Mouse (Mus musculus) liver, embryonic 14.5 days (tissue): Measurements from ENCODE around the gene Cobll1. TPM values are rescaled to one million over a fixed set of nuclear protein-coding genes. Genes with fewer than 3 reads are reported as not detected.

ENCODE experiments used
- ATAC-seq: fragments of 200-750 bp; cut with Nextera tagmentation; 2 replicates; pipeline ENCODE4 v1.8.0; 2017; ENCODE audit warnings: moderate number of reproducible peaks, mild to moderate bottlenecking, moderate library complexity; ENCODE audit not compliant: insufficient read depth
- DNase-seq, 3 experiments: peaks; one replicate each; pipeline ENCODE4 v3.0.0-alpha.2; 2012 to 2013; ENCODE audit warnings: low read depth in 3 of 3, low spot score in 3 of 3
- H3K27ac ChIP-seq: fragments of 300-500 bp; sonication (generic); 2 replicates; pipeline ENCODE4 v1.5.1; 2014; ENCODE audit warnings: moderate library complexity, mild to moderate bottlenecking, control low read depth, inconsistent platforms
- H3K27me3 ChIP-seq: fragments of 300-500 bp; sonication (generic); 2 replicates; pipeline ENCODE4 v1.6.1; 2014; ENCODE audit warnings: mild to moderate bottlenecking, low read length, moderate library complexity; ENCODE audit not compliant: control insufficient read depth, insufficient read depth
- H3K36me3 ChIP-seq: fragments of 300-500 bp; sonication (generic); replicated peaks from 2 replicates; pipeline ENCODE4 v1.6.1; 2014; ENCODE audit warnings: low read depth; ENCODE audit not compliant: control insufficient read depth, insufficient read depth
- H3K4me1 ChIP-seq, 2 experiments: fragments of 200-500 bp in 1 of 2; fragments of 300-500 bp in 1 of 2; sonication (generic) in 1 of 2; replicated peaks; 2 replicates each; pipeline ENCODE4 v1.6.1; 2012 to 2014; ENCODE audit warnings: antibody characterized with exemption in 1 of 2, inconsistent platforms in 1 of 2, low read length in 1 of 2; ENCODE audit not compliant: control insufficient read depth in 2 of 2, insufficient read depth in 2 of 2
- H3K4me2 ChIP-seq: fragments of 300-500 bp; sonication (generic); 2 replicates; pipeline ENCODE4 v1.6.1; 2014; ENCODE audit warnings: low read depth, mild to moderate bottlenecking, control low read depth, moderate library complexity
- H3K4me3 ChIP-seq, 2 experiments: fragments of 200-500 bp in 1 of 2; fragments of 300-500 bp in 1 of 2; sonication (generic) in 1 of 2; 2 replicates each; pipeline ENCODE4 v1.5.1; 2012 to 2014; ENCODE audit warnings: low read depth in 2 of 2, low read length in 2 of 2, mild to moderate bottlenecking in 2 of 2, control low read depth in 1 of 2, inconsistent platforms in 1 of 2, moderate library complexity in 1 of 2; ENCODE audit not compliant: insufficient read depth in 1 of 2
- H3K9ac ChIP-seq: fragments of 300-500 bp; sonication (generic); replicated peaks from 2 replicates; pipeline ENCODE4 v1.6.1; 2014; ENCODE audit warnings: mild to moderate bottlenecking, control low read depth, moderate library complexity
- H3K9me3 ChIP-seq: fragments of 300-500 bp; sonication (generic); 2 replicates; pipeline ENCODE4 v1.6.1; 2016; ENCODE audit warnings: low read length, mixed read lengths; ENCODE audit not compliant: control insufficient read depth
- CTCF ChIP-seq: IDR thresholded peaks from 2 replicates; pipeline ENCODE4 v1.5.1; 2016; ENCODE audit warnings: antibody characterized with exemption, low read depth, control low read depth
- EP300 ChIP-seq: IDR thresholded peaks from 2 replicates; pipeline ENCODE4 v1.6.1; 2016; ENCODE audit warnings: antibody characterized with exemption, low read depth
- WGBS: fragments of 180-500 bp; shearing (Covaris S2); extraction: QIAGEN DNeasy Blood & Tissue Kit; methylation state at CpG from one replicate; pipeline ENCODE4 v1.1.7; 2014; ENCODE audit not compliant: insufficient replicate concordance; 5-methylcytosine and 5-hydroxymethylcytosine counted together
- polyA plus RNA-seq, 2 experiments: library from polyadenylated mRNA; depleted of rRNA in 1 of 2; stranded (reverse) in 1 of 2; unstranded in 1 of 2; fragments of >200 nt; fragmentation: Nextera tagmentation in 1 of 2; extraction: Ambion mirVana in 1 of 2; gene quantifications; 2 replicates each; pipeline versions ENCODE4 v1.2.1 to v1.2.3; 2012 to 2014

Gene Cobll1
- polyA plus RNA-seq, 2 experiments, result 2.6 to 3.3 TPM

DNA sequence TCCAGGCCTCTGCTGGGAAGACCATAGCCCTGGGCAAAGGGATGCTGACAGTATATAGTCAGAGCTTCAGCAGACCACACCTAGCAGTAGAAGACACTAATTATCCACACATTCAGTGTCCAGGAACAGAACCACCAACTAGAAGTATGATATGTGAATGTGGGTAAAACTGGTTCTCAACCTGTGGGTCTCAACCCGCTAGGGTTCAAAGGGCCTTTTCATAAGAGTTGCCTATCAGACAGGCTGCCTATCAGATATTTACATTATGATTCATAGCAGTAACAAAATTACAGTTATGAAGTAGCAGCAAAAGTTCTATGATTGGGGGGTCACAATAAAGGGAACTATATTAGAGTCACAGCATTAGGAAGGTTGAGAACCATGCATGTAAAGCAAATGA, 24.6 kb downstream of the Cobll1 start:
- Histone ChIP-seq H3K4me3 (no peak overlapping the region), H3K9me3 (no peaks in the 10 kb centered on the region), H3K36me3 (no peaks in the 10 kb centered on the region), H3K27me3 (no peaks in the 10 kb centered on the region), H3K27ac (no peak overlapping the region), H3K9ac (no peak overlapping the region), H3K4me1 (no peaks in the 10 kb centered on the region), H3K4me2 (no peak overlapping the region)
- TF ChIP-seq CTCF (no peak), EP300 (no peak)
- DNase-seq, result no peak
- ATAC-seq, result no peak
- WGBS, result 79% methylated on average over 1 of the region's 1 CpGs

GRCm38 (mm10) chr2:65213675-65214074, 25.5 kb downstream of the Cobll1 start:
- WGBS, result 69% methylated on average over 3 of the region's 3 CpGs
- Histone ChIP-seq H3K36me3 (no peaks in the 10 kb centered on the region), H3K9me3 (no peaks in the 10 kb centered on the region), H3K4me1 (no peaks in the 10 kb centered on the region), H3K27me3 (no peaks in the 10 kb centered on the region), H3K27ac (no peak overlapping the region), H3K4me3 (no peak overlapping the region), H3K4me2 (no peak overlapping the region), H3K9ac (no peak overlapping the region)
- TF ChIP-seq EP300 (no peak), CTCF (no peak)
- DNase-seq (no peak), ATAC-seq (no peak)

DNA sequence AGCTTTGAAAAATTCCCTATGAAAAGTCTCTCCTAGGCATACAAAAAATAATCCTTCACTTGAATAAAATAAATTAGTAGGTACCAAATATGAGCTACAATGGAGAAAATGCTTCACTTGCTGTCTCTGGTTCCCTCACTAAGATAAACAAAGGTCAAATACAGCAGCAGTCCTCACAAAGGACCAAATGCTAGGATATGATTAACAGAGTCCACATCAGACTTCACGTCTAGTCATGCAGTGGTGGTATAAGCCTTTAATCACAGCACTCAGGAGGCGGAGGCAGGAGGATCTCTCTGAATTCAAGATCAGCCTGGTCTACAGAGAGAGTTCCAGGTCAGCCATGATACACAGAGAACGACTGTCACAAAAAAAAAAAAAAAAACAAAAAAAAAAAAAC, 27.6 kb downstream of the Cobll1 start:
- WGBS, result 65% methylated on average over 3 of the region's 3 CpGs
- TF ChIP-seq EP300, result no peak
- TF ChIP-seq CTCF, result no peak
- DNase-seq (no peak), ATAC-seq (no peak)
- no peak overlapping the region for H3K9ac ChIP-seq
- no peak overlapping the region for H3K4me2 ChIP-seq
- no peaks in the 10 kb centered on the region for H3K36me3 ChIP-seq
- no peaks in the 10 kb centered on the region for H3K9me3 ChIP-seq
- H3K4me3 ChIP-seq, result no peak overlapping the region
- no peaks in the 10 kb centered on the region for H3K27me3 ChIP-seq
- no peaks in the 10 kb centered on the region for H3K4me1 ChIP-seq
- H3K27ac ChIP-seq, result no peak overlapping the region

DNA sequence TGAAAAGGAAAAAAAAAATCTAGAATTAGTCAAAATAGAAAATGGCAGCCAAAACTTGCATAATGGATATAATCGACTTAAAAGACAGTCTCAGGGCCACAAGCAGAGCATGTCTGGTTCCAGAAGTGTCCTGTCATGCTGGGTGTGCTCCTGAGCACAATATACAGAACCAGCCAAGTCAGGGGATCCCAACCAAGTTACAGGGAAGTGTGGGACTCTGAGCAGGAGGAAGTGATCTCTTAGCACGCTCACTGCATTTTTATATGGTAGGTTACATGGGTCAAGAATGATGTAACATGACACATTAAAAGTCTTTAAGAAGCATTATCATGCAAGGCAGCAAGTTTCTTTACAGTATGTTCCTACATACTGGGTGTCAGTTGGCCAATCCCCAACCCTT, 31.5 kb downstream of the Cobll1 start:
- WGBS, result 53% methylated on average over 2 of the region's 2 CpGs
- TF ChIP-seq CTCF (no peak), EP300 (no peak)
- no peaks in the 10 kb centered on the region for H3K9me3 ChIP-seq
- H3K9ac ChIP-seq, result no peak overlapping the region
- H3K27ac ChIP-seq, result no peak overlapping the region
- no peak for ATAC-seq
- DNase-seq, result no peak
- H3K36me3 ChIP-seq, result no peaks in the 10 kb centered on the region
- H3K27me3 ChIP-seq, result no peaks in the 10 kb centered on the region
- H3K4me3 ChIP-seq, result no peak overlapping the region
- no peak overlapping the region for H3K4me2 ChIP-seq
- H3K4me1 ChIP-seq, result no peaks in the 10 kb centered on the region

DNA sequence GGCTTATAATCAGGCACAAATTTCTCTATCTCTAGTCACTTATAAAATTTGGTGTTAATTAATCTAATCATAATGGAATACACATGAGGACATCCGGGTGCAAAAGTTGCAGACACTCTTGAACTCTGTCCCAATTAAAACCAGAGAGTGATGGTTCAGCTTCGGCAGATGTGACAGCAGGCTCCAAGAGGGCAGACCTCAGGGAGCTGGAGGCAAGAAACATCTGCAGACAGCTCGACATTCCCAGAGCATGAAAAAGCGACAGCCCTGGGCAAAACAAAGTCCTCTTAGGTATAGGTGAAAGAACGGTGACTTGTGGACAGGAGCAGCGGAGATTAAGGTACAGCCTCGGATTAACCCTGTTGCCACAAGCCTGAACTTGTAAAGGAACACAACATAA, 35.5 kb downstream of the Cobll1 start:
- Histone ChIP-seq H3K9me3 (no peaks in the 10 kb centered on the region), H3K36me3 (no peaks in the 10 kb centered on the region), H3K4me2 (no peak overlapping the region), H3K9ac (no peak overlapping the region), H3K27ac (no peak overlapping the region), H3K27me3 (no peaks in the 10 kb centered on the region), H3K4me1 (no peaks in the 10 kb centered on the region), H3K4me3 (no peak overlapping the region)
- 60% methylated on average over 7 of the region's 7 CpGs for WGBS
- ATAC-seq (no peak), DNase-seq (no peak)
- TF ChIP-seq EP300, result no peak
- TF ChIP-seq CTCF, result no peak

- 60% methylated on average over 9 of the region's 9 CpGs for WGBS
- DNase-seq, result no peak
These were observed 39.5 kb downstream of the Cobll1 start for GRCm38 (mm10) chr2:65199706-65200105.

More at GRCm38 (mm10) chr2:65199706-65200105, 39.5 kb downstream of the Cobll1 start:
- ATAC-seq, result no peak
- H3K4me2 ChIP-seq, result no peak overlapping the region
- TF ChIP-seq EP300, result no peak
- no peak for TF ChIP-seq CTCF
- no peaks in the 10 kb centered on the region for H3K9me3 ChIP-seq
- no peaks in the 10 kb centered on the region for H3K4me1 ChIP-seq
- H3K27me3 ChIP-seq, result no peaks in the 10 kb centered on the region
- H3K9ac ChIP-seq, result no peak overlapping the region
- no peak overlapping the region for H3K4me3 ChIP-seq
- no peaks in the 10 kb centered on the region for H3K36me3 ChIP-seq
- H3K27ac ChIP-seq, result no peak overlapping the region
